Mouse (Mus musculus) E14TG2a.4 (cell line): ENCODE measurements around the gene Pcsk7.

Experiments
- CTCF ChIP-seq: conservative IDR thresholded peaks from 2 replicates; pipeline ENCODE4 v1.5.1; 2014; ENCODE audit warnings: low read length
- NANOG ChIP-seq: IDR thresholded peaks from 2 replicates; pipeline ENCODE4 v1.6.1; 2014; ENCODE audit warnings: borderline replicate concordance, low read length, mixed read lengths

GRCm38 (mm10) chr9:45959661-45960060, 53.4 kb downstream of the Pcsk7 start:
- no peak for TF ChIP-seq CTCF
- no peak for TF ChIP-seq NANOG
